Mouse (Mus musculus) E14TG2a.4 (cell line): ENCODE measurements around the gene Slc39a8.

Experiments used
- CTCF ChIP-seq: conservative IDR thresholded peaks from 2 replicates; pipeline ENCODE4 v1.5.1; 2014; ENCODE audit warnings: low read length
- NANOG ChIP-seq: IDR thresholded peaks from 2 replicates; pipeline ENCODE4 v1.6.1; 2014; ENCODE audit warnings: borderline replicate concordance, low read length, mixed read lengths
- POU5F1 ChIP-seq: IDR thresholded peaks from 2 replicates; pipeline ENCODE4 v1.6.1; 2014; ENCODE audit warnings: low read length, borderline replicate concordance

DNA sequence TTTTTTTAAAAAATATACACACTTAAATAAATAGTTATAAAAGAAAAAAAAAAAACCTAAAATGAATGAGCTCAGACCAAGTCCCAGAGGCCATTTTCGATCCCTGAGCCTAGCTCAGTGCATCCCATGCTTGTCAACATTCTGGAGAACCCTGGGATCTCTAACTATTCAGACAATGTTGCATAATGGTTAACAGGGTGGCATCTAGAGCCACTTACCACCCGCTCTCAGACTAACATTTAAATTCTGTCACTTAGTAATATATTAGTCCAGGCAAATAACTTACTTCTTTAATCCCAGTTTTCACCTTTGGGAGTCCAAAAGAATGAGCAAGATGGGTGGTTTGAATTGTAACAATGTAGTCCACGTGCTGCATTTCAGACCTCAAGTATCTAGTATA is 9.9 kb downstream of the Slc39a8 start:
- TF ChIP-seq CTCF (no peak), POU5F1 (no peak), NANOG (no peak)
